Mouse (Mus musculus) adrenal gland, postnatal 25 days (tissue): Measurements from ENCODE around the gene Sfmbt1. TPM values are rescaled to one million over a fixed set of nuclear protein-coding genes. Genes with fewer than 3 reads are reported as not detected.

ENCODE experiments used
- total RNA-seq: library from RNA; stranded (reverse); gene quantifications from 2 replicates; pipeline ENCODE4 v1.2.3, GENCODE M21; 2021

The Sfmbt1 gene
- total RNA-seq, 1 experiment from 2014 or later = 35.0 TPM

Other genes starting within 250 kb of the Sfmbt1 start
- 30.3 TPM in 2 replicates for gene Dcp1a, start 235.3 kb upstream of the Sfmbt1 start, total RNA-seq
- 13.5 and 17.1 TPM in 2 replicates for gene Cacna1d, start 223.4 kb upstream of the Sfmbt1 start, total RNA-seq
- gene Tkt, start 166.5 kb upstream of the Sfmbt1 start, total RNA-seq = 920 and 1,133 TPM in 2 replicates
- 210 and 237 TPM in 2 replicates for gene Prkcd, start 88.6 kb upstream of the Sfmbt1 start, total RNA-seq
- gene Rft1, start 60.5 kb upstream of the Sfmbt1 start, total RNA-seq = 23.7 and 32.8 TPM in 2 replicates
- 15.4 and 27.1 TPM in 2 replicates for gene Tmem110, start 110.7 kb downstream of the Sfmbt1 start, total RNA-seq
- 2.5 and 3.3 TPM in 2 replicates for gene Mustn1, start 164.4 kb downstream of the Sfmbt1 start, total RNA-seq
- 0.46 and 17.5 TPM in 2 replicates for gene Itih4, start 171.6 kb downstream of the Sfmbt1 start, total RNA-seq
- gene Itih3, start 208.9 kb downstream of the Sfmbt1 start, total RNA-seq = 0.30 and 5.2 TPM in 2 replicates
- 7.6 TPM in 1 of 2 replicates, not detected in the other for gene Itih1, start 228.4 kb downstream of the Sfmbt1 start, total RNA-seq
- gene Nek4, start 236.5 kb downstream of the Sfmbt1 start, total RNA-seq = 14.3 and 14.8 TPM in 2 replicates